Mouse (Mus musculus) stomach, postnatal 0 days (tissue): Measurements from ENCODE around the gene Dyrk1a. TPM values are rescaled to one million over a fixed set of nuclear protein-coding genes. Genes with fewer than 3 reads are reported as not detected.

Experiments
- ATAC-seq: fragments of 200-750 bp; cut with Nextera tagmentation; 2 replicates; pipeline ENCODE4 v1.8.0; 2017; ENCODE audit not compliant: low FRiP score, low TSS enrichment
- DNase-seq: peaks from one replicate; pipeline ENCODE4 v3.0.0-alpha.2; 2016; ENCODE audit warnings: low spot score
- H3K27ac ChIP-seq: fragments of 300-500 bp; sonication (generic); replicated peaks from 2 replicates; pipeline ENCODE4 v1.5.1; 2014; ENCODE audit warnings: mild to moderate bottlenecking, control low read depth
- H3K27me3 ChIP-seq: fragments of 300-500 bp; sonication (generic); 2 replicates; pipeline ENCODE4 v1.6.1; 2014; ENCODE audit warnings: low read length; ENCODE audit not compliant: control insufficient read depth, insufficient read depth
- H3K36me3 ChIP-seq: fragments of 300-500 bp; sonication (generic); 2 replicates; pipeline ENCODE4 v1.6.1; 2014; ENCODE audit warnings: low read length, mixed read lengths; ENCODE audit not compliant: control insufficient read depth, insufficient read depth
- H3K4me1 ChIP-seq: fragments of 300-500 bp; sonication (generic); replicated peaks from 2 replicates; pipeline ENCODE4 v1.6.1; 2014; ENCODE audit warnings: antibody characterized with exemption; ENCODE audit not compliant: control insufficient read depth, insufficient read depth
- H3K4me2 ChIP-seq: fragments of 300-500 bp; sonication (generic); replicated peaks from 2 replicates; pipeline ENCODE4 v1.6.1; 2014; ENCODE audit warnings: low read depth, mild to moderate bottlenecking, control low read depth, moderate library complexity
- H3K4me3 ChIP-seq: fragments of 300-500 bp; sonication (generic); 2 replicates; pipeline ENCODE4 v1.5.1; 2014; ENCODE audit warnings: low read depth, low read length, control low read depth
- H3K9ac ChIP-seq: fragments of 300-500 bp; sonication (generic); 2 replicates; pipeline ENCODE4 v1.6.1; 2014; ENCODE audit warnings: mild to moderate bottlenecking, low read length, control low read depth, mixed read lengths
- H3K9me3 ChIP-seq: fragments of 300-500 bp; sonication (generic); 2 replicates; pipeline ENCODE4 v1.6.1; 2016; ENCODE audit warnings: low read length; ENCODE audit not compliant: control insufficient read depth
- CTCF ChIP-seq: IDR thresholded peaks from 2 replicates; pipeline ENCODE4 v1.5.1; 2016; ENCODE audit warnings: antibody characterized with exemption, low read depth, mild to moderate bottlenecking, moderate library complexity
- EP300 ChIP-seq: optimal IDR thresholded peaks from 2 replicates; pipeline ENCODE3; 2016; ENCODE audit warnings: antibody characterized with exemption
- WGBS: fragments of 180-500 bp; shearing (Covaris S2); extraction: QIAGEN DNeasy Blood & Tissue Kit; methylation state at CpG from one replicate; pipeline ENCODE4 v1.1.7; 2014; 5-methylcytosine and 5-hydroxymethylcytosine counted together
- polyA plus RNA-seq: library from polyadenylated mRNA; unstranded; fragments of >200 nt; fragmentation: Nextera tagmentation; extraction: Ambion mirVana; gene quantifications from 2 replicates; pipeline ENCODE4 v1.2.1, GENCODE M21; 2015

Gene Dyrk1a
- polyA plus RNA-seq, 1 experiment from 2014 or later: 4.6 TPM

DNA sequence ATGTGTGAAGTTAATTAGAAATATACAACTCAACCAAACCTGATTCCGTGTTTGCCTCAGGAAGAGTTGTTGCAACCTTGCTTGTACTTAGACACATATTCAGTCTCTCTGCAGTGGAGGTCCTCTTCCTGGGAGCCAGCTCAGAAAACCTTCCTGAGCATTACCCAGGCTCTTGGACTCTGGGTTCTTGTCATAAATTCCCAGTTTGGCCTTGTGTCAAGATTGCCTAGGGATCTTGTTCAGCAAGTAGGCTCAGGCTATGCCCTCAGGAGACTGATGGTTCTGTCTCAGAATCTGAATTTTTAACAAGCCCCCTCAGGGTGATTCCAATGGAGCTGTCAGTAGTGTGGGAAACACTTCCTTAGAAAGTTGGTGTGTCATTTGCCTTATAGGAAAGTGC, 19.8 kb downstream of the Dyrk1a start:
- Histone ChIP-seq H3K4me2 (no peak overlapping the region), H3K36me3 (no peaks in the 10 kb centered on the region), H3K27me3 (no peaks in the 10 kb centered on the region), H3K27ac (no peak overlapping the region), H3K4me3 (no peak overlapping the region), H3K4me1 (peaks cover 10% of the 10 kb centered on the region), H3K9ac (no peak overlapping the region), H3K9me3 (no peaks in the 10 kb centered on the region)
- TF ChIP-seq EP300 (no peak), CTCF (no peak)
- WGBS: 79% methylated on average over 1 of the region's 1 CpGs
- DNase-seq: no peak
- no peak for ATAC-seq

DNA sequence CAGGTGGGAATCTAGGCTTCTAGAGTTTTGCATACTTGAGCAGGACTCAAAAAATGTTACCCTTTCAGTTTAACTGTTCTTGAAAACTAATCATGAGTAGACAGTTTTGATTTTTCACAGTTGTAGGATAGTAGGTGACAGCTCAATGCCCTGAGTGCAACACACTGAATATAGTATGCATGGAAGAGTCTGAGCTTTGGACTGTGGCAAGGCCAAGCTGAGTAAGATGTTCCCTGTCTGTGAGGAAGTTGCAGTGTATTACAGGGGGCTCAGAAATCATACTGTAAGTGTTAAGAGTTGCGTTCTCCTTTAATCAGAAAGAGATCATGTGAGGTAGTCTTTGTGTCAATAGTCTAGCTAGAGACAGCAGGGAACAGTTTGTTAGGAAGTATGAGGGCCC, 20.4 kb downstream of the Dyrk1a start:
- Histone ChIP-seq H3K4me2 (no peak overlapping the region), H3K27me3 (no peaks in the 10 kb centered on the region), H3K36me3 (no peaks in the 10 kb centered on the region), H3K4me3 (no peak overlapping the region), H3K4me1 (peaks cover 10% of the 10 kb centered on the region), H3K27ac (no peak overlapping the region), H3K9ac (no peak overlapping the region), H3K9me3 (no peaks in the 10 kb centered on the region)
- 52% methylated on average over 1 of the region's 1 CpGs for WGBS
- DNase-seq (no peak), ATAC-seq (no peak)
- TF ChIP-seq CTCF (no peak), EP300 (no peak)

DNA sequence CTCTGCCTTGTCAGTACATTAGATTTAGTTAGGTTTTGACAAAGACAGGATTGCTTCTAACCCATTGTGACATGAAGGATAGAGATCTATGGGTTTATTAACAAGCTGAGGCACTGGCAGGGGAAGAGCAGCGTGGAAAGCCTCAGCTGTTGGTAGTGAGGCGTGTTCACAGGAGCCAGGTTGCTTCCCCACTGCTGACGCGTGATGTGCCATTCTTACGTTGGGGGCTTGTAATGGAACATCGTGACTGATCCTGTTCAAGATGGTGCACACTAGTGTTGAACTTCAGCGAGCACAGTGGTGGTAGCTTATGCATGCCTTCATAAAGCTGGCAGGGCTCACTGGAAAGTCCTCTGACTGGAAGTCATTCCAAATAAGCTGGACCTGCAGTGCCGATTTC, 21.2 kb downstream of the Dyrk1a start:
- no peaks in the 10 kb centered on the region for H3K9me3 ChIP-seq
- H3K4me3 ChIP-seq: no peak overlapping the region
- H3K36me3 ChIP-seq: no peaks in the 10 kb centered on the region
- peaks cover 10% of the 10 kb centered on the region for H3K4me1 ChIP-seq
- ATAC-seq (no peak), DNase-seq (no peak)
- no peak overlapping the region for H3K9ac ChIP-seq
- WGBS: 70% methylated on average over 8 of the region's 8 CpGs
- H3K4me2 ChIP-seq: no peak overlapping the region
- no peak overlapping the region for H3K27ac ChIP-seq
- no peak for TF ChIP-seq CTCF
- no peak for TF ChIP-seq EP300
- no peaks in the 10 kb centered on the region for H3K27me3 ChIP-seq

DNA sequence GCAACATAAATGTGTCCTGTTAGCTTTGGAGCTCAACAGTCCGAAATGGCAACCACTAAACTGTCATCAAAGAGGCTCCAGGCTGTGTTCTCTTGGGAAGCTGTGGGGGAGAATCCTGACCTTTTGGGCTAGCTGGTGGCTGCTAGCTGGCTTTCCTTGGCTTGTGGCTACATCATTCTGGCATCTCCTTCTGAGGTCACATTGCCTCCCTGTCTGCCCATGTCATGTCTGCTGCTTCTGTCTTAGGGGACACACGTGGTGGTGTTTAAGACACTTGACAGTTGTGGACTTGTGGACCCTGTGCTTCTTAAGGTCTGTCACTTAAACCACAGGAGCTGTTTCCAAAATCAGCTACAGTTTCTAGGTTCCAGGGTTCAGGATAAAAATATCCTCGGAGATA, 21.7 kb downstream of the Dyrk1a start:
- DNase-seq (no peak), ATAC-seq (no peak)
- Histone ChIP-seq H3K4me3 (no peak overlapping the region), H3K27me3 (no peaks in the 10 kb centered on the region), H3K36me3 (no peaks in the 10 kb centered on the region), H3K9me3 (no peaks in the 10 kb centered on the region), H3K4me2 (no peak overlapping the region), H3K4me1 (peaks cover 10% of the 10 kb centered on the region), H3K27ac (no peak overlapping the region), H3K9ac (no peak overlapping the region)
- TF ChIP-seq EP300 (no peak), CTCF (no peak)
- WGBS: 70% methylated on average over 3 of the region's 3 CpGs

DNA sequence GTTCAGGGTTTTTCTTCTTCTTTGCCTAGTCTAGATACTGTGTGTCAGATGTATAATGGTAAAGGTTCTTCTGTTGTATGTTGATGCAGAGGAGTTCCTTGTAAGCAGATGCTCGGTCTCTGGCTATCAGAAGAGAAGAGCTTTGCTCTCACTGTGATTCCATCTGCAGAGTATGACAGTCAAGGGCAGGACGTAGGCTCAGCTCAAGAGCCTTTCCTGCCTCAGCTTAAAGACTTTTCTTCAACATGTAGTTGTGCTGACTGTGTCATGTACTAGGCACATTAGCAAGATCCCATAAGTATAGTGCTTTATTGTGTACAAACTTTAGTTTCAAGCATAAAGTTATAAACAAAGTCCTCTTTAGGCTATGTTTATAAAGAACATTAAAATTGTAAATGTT, 26.8 kb downstream of the Dyrk1a start:
- no peak for TF ChIP-seq CTCF
- no peak for TF ChIP-seq EP300
- Histone ChIP-seq H3K4me2 (no peak overlapping the region), H3K27ac (no peak overlapping the region), H3K9ac (no peak overlapping the region), H3K9me3 (no peaks in the 10 kb centered on the region), H3K36me3 (no peaks in the 10 kb centered on the region), H3K4me1 (peaks cover 11% of the 10 kb centered on the region; the same call in 1 of the 2 replicates), H3K27me3 (no peaks in the 10 kb centered on the region), H3K4me3 (no peak overlapping the region)
- no peak for DNase-seq
- 62% methylated on average over 2 of the region's 2 CpGs for WGBS
- no peak for ATAC-seq

DNA sequence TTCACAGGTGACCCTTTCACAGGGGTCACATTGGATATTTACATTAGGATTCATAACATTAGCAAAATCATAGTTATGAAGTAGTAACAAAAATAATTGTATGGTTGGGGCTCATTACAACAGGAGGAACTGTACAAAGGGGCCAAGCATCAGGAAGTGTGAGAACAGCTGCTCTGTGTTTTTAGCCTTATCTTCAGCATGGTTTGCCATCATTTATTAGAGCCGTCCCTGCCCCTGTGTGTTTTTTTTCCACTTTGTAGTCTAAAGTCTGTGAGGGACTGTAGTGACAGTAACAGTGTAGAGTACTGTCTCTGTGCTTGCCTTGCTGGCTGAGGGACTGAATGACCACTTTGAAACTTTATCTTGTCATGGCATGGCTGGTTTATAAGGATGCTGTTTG, 27.8 kb downstream of the Dyrk1a start:
- no peaks in the 10 kb centered on the region for H3K9me3 ChIP-seq
- no peaks in the 10 kb centered on the region for H3K27me3 ChIP-seq
- DNase-seq: no peak
- no peak overlapping the region for H3K27ac ChIP-seq
- peaks cover 12% of the 10 kb centered on the region; the same call in 1 of the 2 replicates for H3K4me1 ChIP-seq
- TF ChIP-seq CTCF (no peak), EP300 (no peak)
- no peak overlapping the region for H3K4me2 ChIP-seq
- H3K36me3 ChIP-seq: no peaks in the 10 kb centered on the region
- 9% methylated on average over 1 of the region's 1 CpGs for WGBS
- no peak for ATAC-seq
- no peak overlapping the region for H3K4me3 ChIP-seq
- H3K9ac ChIP-seq: no peak overlapping the region
